Mouse (Mus musculus) small intestine, adult 2 months (tissue): ENCODE results near the gene Plekhf1. TPM values are rescaled to one million over a fixed set of nuclear protein-coding genes. Genes with fewer than 3 reads are reported as not detected.

Experiments
- H3K27ac ChIP-seq: fragments of 200-500 bp; 2 replicates; pipeline ENCODE4 v1.5.1; 2012; ENCODE audit warnings: low read depth, low read length, control low read depth, inconsistent platforms; ENCODE audit not compliant: insufficient read depth
- H3K27me3 ChIP-seq: fragments of 200-500 bp; 2 replicates; pipeline ENCODE4 v1.6.1; 2012; ENCODE audit warnings: mild to moderate bottlenecking, moderate library complexity, low read length, inconsistent platforms; ENCODE audit not compliant: control insufficient read depth, insufficient read depth
- H3K36me3 ChIP-seq: fragments of 200-500 bp; 2 replicates; pipeline ENCODE4 v1.6.1; 2012; ENCODE audit warnings: mild to moderate bottlenecking, low read length, control low read depth, inconsistent platforms; ENCODE audit not compliant: control insufficient read depth, insufficient read depth
- H3K4me1 ChIP-seq: fragments of 200-500 bp; 2 replicates; pipeline ENCODE4 v1.6.1; 2012; ENCODE audit warnings: low read length, inconsistent platforms, mixed read lengths; ENCODE audit not compliant: control insufficient read depth, insufficient read depth, insufficient read length
- H3K4me3 ChIP-seq: fragments of 200-500 bp; 2 replicates; pipeline ENCODE4 v1.5.1; 2012; ENCODE audit warnings: low read depth, mild to moderate bottlenecking, control low read depth, inconsistent platforms, low read length, moderate library complexity
- CTCF ChIP-seq: fragments of 200-500 bp; IDR thresholded peaks from 2 replicates; pipeline ENCODE4 v1.5.1; 2012; ENCODE audit warnings: low read depth, mild to moderate bottlenecking, control low read depth, inconsistent platforms, low read length, moderate library complexity, mixed read lengths; ENCODE audit not compliant: insufficient replicate concordance, insufficient read length; ENCODE audit errors: extremely low read depth
- POLR2A ChIP-seq: fragments of 200-500 bp; IDR thresholded peaks from 2 replicates; pipeline ENCODE4 v1.6.1; 2012; ENCODE audit warnings: low read depth, mild to moderate bottlenecking, control low read depth, inconsistent platforms, low read length, moderate library complexity
- WGBS: fragments of 180-500 bp; shearing (Covaris S2); methylation state at CpG from one replicate; pipeline ENCODE4 v1.1.7; 2018; 5-methylcytosine and 5-hydroxymethylcytosine counted together
- polyA plus RNA-seq: library from polyadenylated mRNA; depleted of rRNA; stranded (reverse); fragments of >200 nt; gene quantifications from 2 replicates; pipeline ENCODE4 v1.2.3, GENCODE M21; 2012; rRNA removed

Plekhf1 gene
- polyA plus RNA-seq: 5.4 and 12.8 TPM in 2 replicates

- under 1% methylated on average over 36 of the region's 36 CpGs for WGBS
- TF ChIP-seq CTCF: no peak
- peak; percentile 90 for TF ChIP-seq POLR2A
- no peaks in the 10 kb centered on the region for H3K27me3 ChIP-seq
Observed at GRCm38 (mm10) chr7:38227900-38228298, at the start of gene Plekhf1. TSS of gene Plekhf1 (minus strand) at chr7:38228016.

GRCm38 (mm10) chr7:38272551-38272950 is 44.7 kb upstream of the Plekhf1 start:
- Histone ChIP-seq H3K27me3 (no peaks in the 10 kb centered on the region), H3K4me3 (no peak overlapping the region), H3K36me3 (peaks cover 3% of the 10 kb centered on the region; the same call in 1 of the 2 replicates), H3K4me1 (peaks cover 8% of the 10 kb centered on the region; the same call in 1 of the 2 replicates), H3K27ac (no peak overlapping the region)
- no peak for TF ChIP-seq POLR2A

More at GRCm38 (mm10) chr7:38227900-38228298, at the start of gene Plekhf1:
- Histone ChIP-seq H3K27ac (peak within 1 kb of the TSS; percentile 77), H3K36me3 (no peaks in the 10 kb centered on the region; the same call in 1 of the 2 replicates), H3K4me1 (peaks cover 11% of the 10 kb centered on the region; the same call in 1 of the 2 replicates), H3K4me3 (peak within 1 kb of the TSS; percentile 88)

GRCm38 (mm10) chr7:38271859-38272258 is 44.0 kb upstream of the Plekhf1 start:
- TF ChIP-seq POLR2A (no peak), CTCF (no peak)
- no peaks in the 10 kb centered on the region for H3K27me3 ChIP-seq
- H3K4me1 ChIP-seq: peaks cover 8% of the 10 kb centered on the region; the same call in 1 of the 2 replicates
- H3K27ac ChIP-seq: no peak overlapping the region
- 3% methylated on average over 4 of the region's 4 CpGs for WGBS
- peaks cover 3% of the 10 kb centered on the region; the same call in 1 of the 2 replicates for H3K36me3 ChIP-seq
- no peak overlapping the region for H3K4me3 ChIP-seq

- TF ChIP-seq POLR2A (no peak), CTCF (no peak)
- peak overlapping the region; percentile 52; the same call in 1 of the 2 replicates for H3K27ac ChIP-seq
- peaks cover 8% of the 10 kb centered on the region; the same call in 1 of the 2 replicates for H3K4me1 ChIP-seq
- H3K36me3 ChIP-seq: peaks cover 5% of the 10 kb centered on the region; the same call in 1 of the 2 replicates
- no peaks in the 10 kb centered on the region for H3K27me3 ChIP-seq
- peak overlapping the region; percentile 98 for H3K4me3 ChIP-seq
- under 1% methylated on average over 11 of the region's 11 CpGs for WGBS
Observed at GRCm38 (mm10) chr7:38271511-38271811, 43.6 kb upstream of the Plekhf1 start.

- WGBS: under 1% methylated on average over 38 of the region's 38 CpGs
- no peak for TF ChIP-seq CTCF
- peak; percentile 57; the same call in 1 of the 2 replicates for TF ChIP-seq POLR2A
- H3K27ac ChIP-seq: peak within 1 kb of the TSS; percentile 52; the same call in 1 of the 2 replicates
- H3K4me1 ChIP-seq: peaks cover 8% of the 10 kb centered on the region; the same call in 1 of the 2 replicates
- H3K36me3 ChIP-seq: peaks cover 7% of the 10 kb centered on the region; the same call in 1 of the 2 replicates
- no peaks in the 10 kb centered on the region for H3K27me3 ChIP-seq
- H3K4me3 ChIP-seq: peak within 1 kb of the TSS; percentile 98
Observed at GRCm38 (mm10) chr7:38270703-38271510, 43.1 kb upstream of the Plekhf1 start, which contains the start of gene Pop4. TSS of gene Pop4 (minus strand) at chr7:38271423.

GRCm38 (mm10) chr7:38267006-38267680 is 39.3 kb upstream of the Plekhf1 start:
- Histone ChIP-seq H3K27ac (no peak overlapping the region), H3K4me1 (peaks cover 8% of the 10 kb centered on the region; the same call in 1 of the 2 replicates), H3K27me3 (no peaks in the 10 kb centered on the region), H3K36me3 (peaks cover 39% of the 10 kb centered on the region), H3K4me3 (no peak overlapping the region)
- WGBS: 94% methylated on average over 8 of the region's 8 CpGs
- TF ChIP-seq POLR2A (no peak), CTCF (peak; percentile 59; the same call in 1 of the 2 replicates)

- no peak overlapping the region for H3K27ac ChIP-seq
- no peak overlapping the region for H3K4me3 ChIP-seq
- TF ChIP-seq POLR2A: no peak
- no peak for TF ChIP-seq CTCF
- WGBS: 70% methylated on average over 5 of the region's 5 CpGs
- peaks cover 40% of the 10 kb centered on the region for H3K36me3 ChIP-seq
- H3K27me3 ChIP-seq: no peaks in the 10 kb centered on the region
- no peaks in the 10 kb centered on the region for H3K4me1 ChIP-seq
Observed at GRCm38 (mm10) chr7:38262406-38262805, 34.6 kb upstream of the Plekhf1 start.
